Mouse (Mus musculus) layer of hippocampus, postnatal 10 days (tissue): ENCODE measurements around the gene Grcc10. TPM values are rescaled to one million over a fixed set of nuclear protein-coding genes. Genes with fewer than 3 reads are reported as not detected.

Source experiments
- DNase-seq, 2 experiments: peaks; one replicate each; pipeline ENCODE4 v3.0.0; 2021; ENCODE audit warnings: low spot score in 2 of 2
- microRNA-seq, 2 experiments: library from miRNA; unstranded; fragments of <30 nt; microRNA quantifications; one replicate each; pipeline ENCODE4 v1.2.0; 2021
- total RNA-seq, 2 experiments: library from RNA; stranded (reverse); gene quantifications; 2 replicates each; pipeline ENCODE4 v1.2.3; 2021

Gene Grcc10
- total RNA-seq, 2 experiments from 2014 or later: 329 to 345 TPM

- no peak for DNase-seq
These were observed 38.9 kb downstream of the Grcc10 start for GRCm38 (mm10) chr6:124702102-124702783.

GRCm38 (mm10) chr6:124701338-124701737 is 39.8 kb downstream of the Grcc10 start:
- peak in 1 of 2 experiments; percentile 46 for DNase-seq

- peak; percentile 56 to 66 for DNase-seq
These were observed 41.1 kb downstream of the Grcc10 start for GRCm38 (mm10) chr6:124699962-124700610.

GRCm38 (mm10) chr6:124699366-124699765 is 41.8 kb downstream of the Grcc10 start:
- DNase-seq: no peak

GRCm38 (mm10) chr6:124698751-124699150 is 42.4 kb downstream of the Grcc10 start:
- no peak for DNase-seq

GRCm38 (mm10) chr6:124696441-124697150 is 44.6 kb downstream of the Grcc10 start:
- DNase-seq: no peak

- peak; percentile 69 to 71 for DNase-seq
These were observed 46.8 kb downstream of the Grcc10 start for GRCm38 (mm10) chr6:124694166-124694955.

- no peak for DNase-seq
These were observed 47.8 kb downstream of the Grcc10 start for GRCm38 (mm10) chr6:124693243-124693981.

- no peak for DNase-seq
These were observed 50.7 kb downstream of the Grcc10 start for GRCm38 (mm10) chr6:124690517-124690916.

Small RNAs within 50 kb of the gene (microRNA-seq; reads per million reads assigned to microRNA genes)
- gene Mir141 (0.67 to 1.8 reads per million in 2 experiments), gene Mir200c (17.1 to 29.5 reads per million in 2 experiments)

Other genes with a start within 250 kb of the Grcc10 start
- under 1 TPM; 0.25 to 0.34 TPM for gene C1rl, start 248.3 kb downstream of the Grcc10 start, total RNA-seq
- gene C1ra, start 229.0 kb downstream of the Grcc10 start, total RNA-seq: under 1 TPM; 0.30 to 0.47 TPM
- gene C1s1, start 199.0 kb downstream of the Grcc10 start, total RNA-seq: 1 to 10 TPM; 1.2 to 1.3 TPM
- under 1 TPM in 1 of 2 experiments, not detected in 1; 0.16 TPM for gene C1rb, start 171.1 kb downstream of the Grcc10 start, total RNA-seq
- gene C1s2, start 105.3 kb downstream of the Grcc10 start, total RNA-seq: under 1 TPM; 0.57 to 0.62 TPM
- gene Lpcat3, start 78.3 kb downstream of the Grcc10 start, total RNA-seq: 10 to 100 TPM; 43.5 to 44.0 TPM
- 10 to 100 TPM; 49.4 to 53.8 TPM for gene Emg1, start 29.2 kb downstream of the Grcc10 start, total RNA-seq
- 100 to 1,000 TPM; 159 to 164 TPM for gene Phb2, start 29.0 kb downstream of the Grcc10 start, total RNA-seq
- gene Ptpn6, start 2.7 kb downstream of the Grcc10 start, total RNA-seq: 1 to 10 TPM; 4.3 to 5.3 TPM
- not detected for gene Gm45234, start 14.6 kb upstream of the Grcc10 start, total RNA-seq
- 100 to 1,000 TPM; 138 to 150 TPM for gene Atn1, start 15.2 kb upstream of the Grcc10 start, total RNA-seq
- gene Eno2, start 28.3 kb upstream of the Grcc10 start, total RNA-seq: 100 to 1,000 TPM; 476 to 480 TPM
- gene Lrrc23, start 38.4 kb upstream of the Grcc10 start, total RNA-seq: 1 to 10 TPM; 1.8 to 3.6 TPM
- gene Spsb2, start 67.3 kb upstream of the Grcc10 start, total RNA-seq: 1 to 10 TPM; 3.3 to 5.0 TPM
- gene Tpi1, start 72.9 kb upstream of the Grcc10 start, total RNA-seq: 100 to 1,000 TPM; 466 to 472 TPM
- gene Usp5, start 88.1 kb upstream of the Grcc10 start, total RNA-seq: 100 to 1,000 TPM; 181 to 187 TPM
- gene Cdca3, start 88.2 kb upstream of the Grcc10 start, total RNA-seq: 1 to 10 TPM; 5.4 to 6.1 TPM
- under 1 TPM in 1 of 2 experiments, not detected in 1; 0.27 TPM for gene Gnb3, start 98.9 kb upstream of the Grcc10 start, total RNA-seq
- gene P3h3, start 116.4 kb upstream of the Grcc10 start, total RNA-seq: 10 to 100 TPM; 29.1 to 32.1 TPM
- gene Gpr162, start 122.6 kb upstream of the Grcc10 start, total RNA-seq: 100 to 1,000 TPM; 162 to 178 TPM
- 1 to 10 TPM in 1 of 2 experiments, under 1 TPM in 1; 0.62 to 1.0 TPM for gene Cd4, start 146.8 kb upstream of the Grcc10 start, total RNA-seq
- gene Lag3, start 170.3 kb upstream of the Grcc10 start, total RNA-seq: 1 to 10 TPM; 1.2 to 2.1 TPM
- gene Ptms, start 178.7 kb upstream of the Grcc10 start, total RNA-seq: 1,000 to 10,000 TPM; 1,413 to 1,419 TPM
- 100 to 1,000 TPM; 609 to 620 TPM for gene Mlf2, start 190.0 kb upstream of the Grcc10 start, total RNA-seq
- 100 to 1,000 TPM in 1 of 2 experiments, 10 to 100 TPM in 1; 97.7 to 101 TPM for gene Cops7a, start 224.2 kb upstream of the Grcc10 start, total RNA-seq